Mouse (Mus musculus): ENCODE results near the gene Slc16a10. TPM values are rescaled to one million over a fixed set of nuclear protein-coding genes. Genes with fewer than 3 reads are reported as not detected.
A peak's percentile ranks its signal among the peaks of the same experiment; 100 is the strongest.

The Slc16a10 gene
- 1 to 10 TPM; 3.9 to 5.0 (median 4.3) TPM for total RNA-seq (2022)

- peak; percentile 87 to 89 for DNase-seq (ENCODE audit: low spot score in 2 of 2)
Measured at GRCm38 (mm10) chr10:40141864-40142523, at the start of gene Slc16a10. Slc16a10 (minus strand) TSS chr10:40142258.

- no peak for DNase-seq (ENCODE audit: low spot score in 2 of 2)
Measured at GRCm38 (mm10) chr10:40191338-40191979, 49.4 kb upstream of the Slc16a10 start.

- DNase-seq (ENCODE audit: low spot score in 2 of 2): no peak
Measured at GRCm38 (mm10) chr10:40190871-40191270, 48.8 kb upstream of the Slc16a10 start.

- no peak for DNase-seq (ENCODE audit: low spot score in 2 of 2)
Measured at GRCm38 (mm10) chr10:40189689-40190088, 47.6 kb upstream of the Slc16a10 start.

- no peak for DNase-seq (ENCODE audit: low spot score in 2 of 2)
Measured at GRCm38 (mm10) chr10:40188831-40189230, 46.8 kb upstream of the Slc16a10 start.

GRCm38 (mm10) chr10:40185956-40186355 is 43.9 kb upstream of the Slc16a10 start:
- DNase-seq (ENCODE audit: low spot score in 2 of 2): no peak

- DNase-seq (ENCODE audit: low spot score in 2 of 2): no peak
Measured at GRCm38 (mm10) chr10:40180011-40180410, 38.0 kb upstream of the Slc16a10 start.

- DNase-seq (ENCODE audit: low spot score in 2 of 2): no peak
Measured at GRCm38 (mm10) chr10:40179142-40179541, 37.1 kb upstream of the Slc16a10 start.

- peak; percentile 39 to 60 for DNase-seq (ENCODE audit: low spot score in 2 of 2)
Measured at GRCm38 (mm10) chr10:40177323-40177962, 35.4 kb upstream of the Slc16a10 start.

GRCm38 (mm10) chr10:40172136-40172535 is 30.1 kb upstream of the Slc16a10 start:
- DNase-seq (ENCODE audit: low spot score in 2 of 2): no peak

- DNase-seq (ENCODE audit: low spot score in 2 of 2): no peak
Measured at GRCm38 (mm10) chr10:40171211-40171610, 29.2 kb upstream of the Slc16a10 start.

GRCm38 (mm10) chr10:40170141-40170558 is 28.1 kb upstream of the Slc16a10 start:
- DNase-seq (ENCODE audit: low spot score in 2 of 2): no peak

GRCm38 (mm10) chr10:40169566-40169965 is 27.5 kb upstream of the Slc16a10 start:
- no peak for DNase-seq (ENCODE audit: low spot score in 2 of 2)

GRCm38 (mm10) chr10:40169088-40169487 is 27.0 kb upstream of the Slc16a10 start:
- no peak for DNase-seq (ENCODE audit: low spot score in 2 of 2)

- DNase-seq (ENCODE audit: low spot score in 2 of 2): peak; percentile 66 to 68
Measured at GRCm38 (mm10) chr10:40164421-40165386, 22.6 kb upstream of the Slc16a10 start.

- DNase-seq (ENCODE audit: low spot score in 2 of 2): no peak
Measured at GRCm38 (mm10) chr10:40163914-40164313, 21.9 kb upstream of the Slc16a10 start.

- DNase-seq (ENCODE audit: low spot score in 2 of 2): no peak
Measured at GRCm38 (mm10) chr10:40163338-40163737, 21.3 kb upstream of the Slc16a10 start.

- DNase-seq (ENCODE audit: low spot score in 2 of 2): no peak
Measured at GRCm38 (mm10) chr10:40161701-40162255, 19.7 kb upstream of the Slc16a10 start.

- DNase-seq (ENCODE audit: low spot score in 2 of 2): no peak
Measured at GRCm38 (mm10) chr10:40161236-40161635, 19.2 kb upstream of the Slc16a10 start.

GRCm38 (mm10) chr10:40152550-40152857 is 10.4 kb upstream of the Slc16a10 start:
- DNase-seq (ENCODE audit: low spot score in 2 of 2): no peak

- DNase-seq (ENCODE audit: low spot score in 2 of 2): no peak
Measured at GRCm38 (mm10) chr10:40151852-40152549, 9.9 kb upstream of the Slc16a10 start.

Data from layer of hippocampus, adult 8-10 months (tissue).